Mouse (Mus musculus): ENCODE data around the gene E2f2. TPM values are rescaled to one million over a fixed set of nuclear protein-coding genes. Genes with fewer than 3 reads are reported as not detected.

The E2f2 gene
- total RNA-seq, 2 experiments from 2014 or later, result 1.4 to 1.5 TPM

GRCm38 (mm10) chr4:136173210-136173715, 1.1 kb downstream of the E2f2 start:
- intact Hi-C loops (cut with DNase I), result no loop called here
- DNase-seq, result no peak

- DNase-seq, result no peak
- intact Hi-C loops (cut with DNase I), result no loop called here
Measured at GRCm38 (mm10) chr4:136174216-136175193, 2.3 kb downstream of the E2f2 start.

- intact Hi-C loops (cut with DNase I), result no loop called here
- DNase-seq, result no peak
Measured at GRCm38 (mm10) chr4:136176022-136176552, 3.9 kb downstream of the E2f2 start.

- no peak for DNase-seq
- intact Hi-C loops (cut with DNase I), result no loop called here
Measured at GRCm38 (mm10) chr4:136177244-136177611, 5.0 kb downstream of the E2f2 start.

- intact Hi-C loops (cut with DNase I), result no loop called here
- DNase-seq, result peak; percentile 78
Measured at GRCm38 (mm10) chr4:136177612-136178474, 5.6 kb downstream of the E2f2 start.

GRCm38 (mm10) chr4:136178475-136178921, 6.3 kb downstream of the E2f2 start:
- intact Hi-C loops (cut with DNase I), result no loop called here
- DNase-seq, result no peak

GRCm38 (mm10) chr4:136179456-136179855, 7.3 kb downstream of the E2f2 start:
- intact Hi-C loops (cut with DNase I), result no loop called here
- no peak for DNase-seq

- intact Hi-C loops (cut with DNase I), result no loop called here
- peak; percentile 87 for DNase-seq
Measured at GRCm38 (mm10) chr4:136179998-136180397, 7.8 kb downstream of the E2f2 start.

- intact Hi-C loops (cut with DNase I), result no loop called here
- peak; percentile 86 for DNase-seq
Measured at GRCm38 (mm10) chr4:136180408-136181330, 8.5 kb downstream of the E2f2 start.

- intact Hi-C loops (cut with DNase I), result no loop called here
- no peak for DNase-seq
Measured at GRCm38 (mm10) chr4:136181367-136181766, 9.2 kb downstream of the E2f2 start.

GRCm38 (mm10) chr4:136185375-136185774, 13.2 kb downstream of the E2f2 start:
- DNase-seq, result no peak
- intact Hi-C loops (cut with DNase I), result no loop called here

GRCm38 (mm10) chr4:136186315-136186714, 14.1 kb downstream of the E2f2 start:
- intact Hi-C loops (cut with DNase I), result no loop called here
- DNase-seq, result no peak

GRCm38 (mm10) chr4:136186739-136187472, 14.7 kb downstream of the E2f2 start:
- intact Hi-C loops (cut with DNase I), result no loop called here

GRCm38 (mm10) chr4:136188973-136189737, 17.0 kb downstream of the E2f2 start:
- no peak for DNase-seq
- intact Hi-C loops (cut with DNase I), result no loop called here

More at GRCm38 (mm10) chr4:136186739-136187472, 14.7 kb downstream of the E2f2 start:
- DNase-seq, result no peak

GRCm38 (mm10) chr4:136189912-136190311, 17.7 kb downstream of the E2f2 start:
- no peak for DNase-seq
- intact Hi-C loops (cut with DNase I), result no loop called here

GRCm38 (mm10) chr4:136193571-136193970, 21.4 kb downstream of the E2f2 start:
- DNase-seq, result no peak
- intact Hi-C loops (cut with DNase I), result no loop called here

GRCm38 (mm10) chr4:136195029-136195428, 22.8 kb downstream of the E2f2 start:
- DNase-seq, result no peak
- intact Hi-C loops (cut with DNase I), result no loop called here

GRCm38 (mm10) chr4:136195629-136196028, 23.4 kb downstream of the E2f2 start:
- intact Hi-C loops (cut with DNase I), result no loop called here
- no peak for DNase-seq
